Mouse (Mus musculus) embryonic facial prominence, embryonic 15.5 days (tissue): ENCODE results near the gene Marveld3. TPM values are rescaled to one million over a fixed set of nuclear protein-coding genes. Genes with fewer than 3 reads are reported as not detected.

Source experiments
- ATAC-seq: fragments of 200-750 bp; cut with Nextera tagmentation; 2 replicates; pipeline ENCODE4 v1.8.0; 2017; ENCODE audit warnings: low read depth, moderate TSS enrichment; ENCODE audit not compliant: insufficient number of reproducible peaks, low FRiP score, low TSS enrichment
- H3K27ac ChIP-seq: fragments of 300-500 bp; sonication (generic); replicated peaks from 2 replicates; pipeline ENCODE4 v1.5.1; 2015; ENCODE audit warnings: mild to moderate bottlenecking, inconsistent platforms
- H3K27me3 ChIP-seq: fragments of 300-500 bp; sonication (generic); 2 replicates; pipeline ENCODE4 v1.6.1; 2015; ENCODE audit warnings: inconsistent platforms
- H3K36me3 ChIP-seq: fragments of 300-500 bp; sonication (generic); 2 replicates; pipeline ENCODE4 v1.6.1; 2015; ENCODE audit warnings: mild to moderate bottlenecking, inconsistent platforms
- H3K4me1 ChIP-seq: fragments of 300-500 bp; sonication (generic); 2 replicates; pipeline ENCODE4 v1.6.1; 2015; ENCODE audit warnings: inconsistent platforms
- H3K4me2 ChIP-seq: fragments of 300-500 bp; sonication (generic); replicated peaks from 2 replicates; pipeline ENCODE4 v1.6.1; 2015; ENCODE audit warnings: mild to moderate bottlenecking, inconsistent platforms
- H3K4me3 ChIP-seq: fragments of 300-500 bp; sonication (generic); replicated peaks from 2 replicates; pipeline ENCODE4 v1.5.1; 2015; ENCODE audit warnings: mild to moderate bottlenecking, inconsistent platforms
- H3K9ac ChIP-seq: fragments of 300-500 bp; sonication (generic); 2 replicates; pipeline ENCODE4 v1.6.1; 2015; ENCODE audit warnings: inconsistent platforms
- H3K9me3 ChIP-seq: fragments of 300-500 bp; sonication (generic); replicated peaks from 2 replicates; pipeline ENCODE4 v1.6.1; 2016; ENCODE audit warnings: inconsistent platforms
- WGBS: fragments of 180-500 bp; shearing (Covaris S2); methylation state at CpG from one replicate; pipeline ENCODE4 v1.1.7; 2015; 5-methylcytosine and 5-hydroxymethylcytosine counted together
- polyA plus RNA-seq: library from polyadenylated mRNA; unstranded; fragments of >200 nt; fragmentation: Nextera tagmentation; extraction: Ambion mirVana; gene quantifications from 2 replicates; pipeline ENCODE4 v1.2.1, GENCODE M21; 2015

The Marveld3 gene
- polyA plus RNA-seq, 1 experiment from 2014 or later, result 5.6 TPM

GRCm38 (mm10) chr8:109992166-109992565 is 30.2 kb upstream of the Marveld3 start:
- no peak overlapping the region for H3K27ac ChIP-seq
- no peak for ATAC-seq
- H3K9me3 ChIP-seq, result no peaks in the 10 kb centered on the region
- no peaks in the 10 kb centered on the region for H3K4me1 ChIP-seq
- H3K4me2 ChIP-seq, result no peak overlapping the region
- no peak overlapping the region for H3K4me3 ChIP-seq
- 71% methylated on average over 5 of the region's 5 CpGs for WGBS
- no peak overlapping the region for H3K9ac ChIP-seq
- H3K27me3 ChIP-seq, result no peaks in the 10 kb centered on the region
- H3K36me3 ChIP-seq, result no peaks in the 10 kb centered on the region

- H3K4me1 ChIP-seq, result no peaks in the 10 kb centered on the region
- H3K9ac ChIP-seq, result no peak within 1 kb of the TSS
- no peaks in the 10 kb centered on the region for H3K36me3 ChIP-seq
- H3K4me3 ChIP-seq, result no peak within 1 kb of the TSS
- H3K27me3 ChIP-seq, result no peaks in the 10 kb centered on the region
- ATAC-seq, result no peak
- 76% methylated on average over 8 of the region's 8 CpGs for WGBS
- no peak within 1 kb of the TSS for H3K27ac ChIP-seq
- no peaks in the 10 kb centered on the region for H3K9me3 ChIP-seq
- no peak within 1 kb of the TSS for H3K4me2 ChIP-seq
These were observed 28.2 kb upstream of the Marveld3 start, which contains the start of gene Tat for GRCm38 (mm10) chr8:109990224-109990623. TSS of gene Tat (plus strand) at chr8:109990437.

DNA sequence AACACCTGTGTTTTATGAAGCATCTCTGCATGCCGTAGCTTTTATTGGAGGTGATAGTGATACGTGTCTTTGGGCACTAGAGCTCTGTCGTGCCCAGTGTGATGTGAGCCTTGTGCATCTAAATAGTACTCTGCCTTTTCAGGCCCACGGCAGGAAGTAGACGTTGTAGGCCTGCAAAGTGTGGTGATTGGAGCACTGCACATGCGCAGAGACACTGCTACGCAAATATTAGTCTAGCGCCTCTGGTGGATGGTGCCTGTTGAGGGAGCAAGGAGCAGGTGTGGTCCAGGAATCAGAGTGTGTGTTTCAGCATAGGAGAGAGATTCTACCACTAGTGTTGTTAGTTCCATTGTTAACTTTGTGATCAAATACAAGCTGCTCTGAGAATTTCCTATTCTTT is 27.1 kb upstream of the Marveld3 start:
- H3K27ac ChIP-seq, result no peak overlapping the region
- H3K9me3 ChIP-seq, result no peaks in the 10 kb centered on the region
- no peak overlapping the region for H3K9ac ChIP-seq
- 88% methylated on average over 8 of the region's 8 CpGs for WGBS
- H3K36me3 ChIP-seq, result no peaks in the 10 kb centered on the region
- ATAC-seq, result no peak
- H3K27me3 ChIP-seq, result no peaks in the 10 kb centered on the region
- no peak overlapping the region for H3K4me2 ChIP-seq
- H3K4me3 ChIP-seq, result no peak overlapping the region
- H3K4me1 ChIP-seq, result no peaks in the 10 kb centered on the region

- 73% methylated on average over 7 of the region's 7 CpGs for WGBS
- no peak overlapping the region for H3K27ac ChIP-seq
- H3K4me2 ChIP-seq, result no peak overlapping the region
- H3K4me3 ChIP-seq, result no peak overlapping the region
- no peaks in the 10 kb centered on the region for H3K27me3 ChIP-seq
- no peak overlapping the region for H3K9ac ChIP-seq
- ATAC-seq, result no peak
- H3K4me1 ChIP-seq, result no peaks in the 10 kb centered on the region
- H3K36me3 ChIP-seq, result no peaks in the 10 kb centered on the region
- no peaks in the 10 kb centered on the region for H3K9me3 ChIP-seq
These were observed 25.8 kb upstream of the Marveld3 start for GRCm38 (mm10) chr8:109987776-109988175.

DNA sequence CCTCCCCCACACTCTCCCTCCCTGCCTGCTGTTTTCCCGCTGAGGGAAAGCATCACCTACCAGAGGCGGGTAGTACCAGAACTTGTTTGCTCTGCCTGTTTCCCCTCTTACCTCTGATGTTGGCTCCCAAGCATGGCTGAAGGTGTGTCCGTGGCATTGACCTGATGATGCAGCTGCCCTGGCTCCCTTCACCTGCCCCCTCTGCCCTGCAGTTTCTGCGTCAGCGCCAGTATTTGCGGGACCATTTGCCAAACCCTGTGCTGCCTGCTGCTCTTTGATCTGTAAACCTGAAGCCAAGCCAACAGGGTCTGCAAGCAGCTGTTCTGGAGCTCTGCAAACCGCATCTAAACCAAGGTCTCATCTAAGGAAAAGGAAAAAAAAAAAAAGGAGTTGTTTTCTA is 24.4 kb upstream of the Marveld3 start:
- WGBS, result 65% methylated on average over 7 of the region's 7 CpGs
- no peak overlapping the region for H3K27ac ChIP-seq
- H3K4me2 ChIP-seq, result no peak overlapping the region
- H3K36me3 ChIP-seq, result no peaks in the 10 kb centered on the region
- H3K4me3 ChIP-seq, result no peak overlapping the region
- ATAC-seq, result no peak
- no peaks in the 10 kb centered on the region for H3K9me3 ChIP-seq
- H3K9ac ChIP-seq, result no peak overlapping the region
- H3K4me1 ChIP-seq, result no peaks in the 10 kb centered on the region
- H3K27me3 ChIP-seq, result no peaks in the 10 kb centered on the region

GRCm38 (mm10) chr8:109983944-109984343 is 21.9 kb upstream of the Marveld3 start:
- Histone ChIP-seq H3K9me3 (no peaks in the 10 kb centered on the region), H3K4me1 (no peaks in the 10 kb centered on the region), H3K4me2 (no peak overlapping the region), H3K4me3 (no peak overlapping the region), H3K27ac (no peak overlapping the region), H3K9ac (no peak overlapping the region), H3K36me3 (no peaks in the 10 kb centered on the region), H3K27me3 (no peaks in the 10 kb centered on the region)
- WGBS, result 29% methylated on average over 5 of the region's 5 CpGs
- ATAC-seq, result no peak

DNA sequence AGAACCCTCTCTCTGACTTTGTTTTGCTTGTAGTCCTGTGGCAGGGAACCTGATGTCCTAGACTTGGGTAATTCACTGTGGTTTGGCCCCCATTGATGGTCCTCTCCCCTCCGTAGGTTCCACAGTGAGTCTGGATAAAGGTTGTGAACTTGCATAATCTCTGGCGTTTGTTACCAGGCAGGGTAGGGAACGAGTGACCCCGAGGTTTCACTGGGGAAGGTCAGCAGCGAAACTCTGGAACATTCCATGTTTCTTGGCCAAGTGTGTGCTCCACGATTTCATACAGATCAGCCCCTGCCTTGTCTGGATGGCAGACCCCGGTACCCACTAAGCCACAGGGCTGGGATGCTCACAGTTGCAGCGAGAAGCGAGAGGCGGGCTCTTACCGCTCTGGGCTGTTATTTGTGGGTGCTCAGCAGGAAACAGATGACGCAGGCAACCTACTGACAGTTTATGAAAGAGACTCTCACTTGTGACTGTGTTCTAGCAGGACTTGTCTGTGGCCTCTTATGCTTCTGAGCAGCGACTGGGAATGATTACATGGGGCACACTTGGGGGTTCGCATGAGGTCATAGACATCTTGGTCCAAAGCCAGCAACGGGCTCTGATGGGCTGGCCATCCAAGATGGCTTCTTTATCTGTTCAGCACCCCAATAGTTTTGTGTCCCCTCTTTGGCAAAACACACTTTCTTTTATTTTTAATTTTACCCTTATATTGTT is 20.5 kb upstream of the Marveld3 start:
- H3K9me3 ChIP-seq, result no peaks in the 10 kb centered on the region
- no peak overlapping the region for H3K9ac ChIP-seq
- H3K36me3 ChIP-seq, result no peaks in the 10 kb centered on the region
- H3K4me2 ChIP-seq, result no peak overlapping the region
- H3K27ac ChIP-seq, result no peak overlapping the region
- ATAC-seq, result no peak
- H3K4me1 ChIP-seq, result no peaks in the 10 kb centered on the region
- no peaks in the 10 kb centered on the region for H3K27me3 ChIP-seq
- H3K4me3 ChIP-seq, result no peak overlapping the region
- WGBS, result 73% methylated on average over 15 of the region's 15 CpGs

DNA sequence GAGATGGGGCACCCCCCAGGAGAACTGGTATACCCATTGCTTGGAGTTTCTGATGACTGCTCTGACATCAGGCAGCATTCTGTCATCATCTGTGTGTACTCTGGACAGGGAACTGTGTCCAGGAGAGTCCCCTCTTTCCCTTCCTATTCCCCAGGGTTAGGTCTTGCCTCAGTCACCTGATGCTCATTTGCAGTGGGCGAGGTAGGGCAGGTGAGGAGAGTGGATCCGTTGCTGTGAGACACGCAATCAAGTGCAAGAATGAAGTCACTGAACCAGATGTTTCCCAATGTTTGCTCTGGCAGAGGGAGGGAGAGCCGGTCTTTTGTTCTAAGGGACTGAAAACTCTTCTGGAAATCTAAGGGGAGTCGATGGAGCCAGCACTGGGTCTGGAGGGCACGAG is 17.3 kb upstream of the Marveld3 start:
- H3K4me1 ChIP-seq, result no peaks in the 10 kb centered on the region
- ATAC-seq, result no peak
- H3K4me2 ChIP-seq, result no peak overlapping the region
- no peak overlapping the region for H3K4me3 ChIP-seq
- H3K36me3 ChIP-seq, result no peaks in the 10 kb centered on the region
- H3K27ac ChIP-seq, result no peak overlapping the region
- no peak overlapping the region for H3K9ac ChIP-seq
- no peaks in the 10 kb centered on the region for H3K27me3 ChIP-seq
- WGBS, result 76% methylated on average over 6 of the region's 6 CpGs
- H3K9me3 ChIP-seq, result no peaks in the 10 kb centered on the region

GRCm38 (mm10) chr8:109972901-109973300 is 10.9 kb upstream of the Marveld3 start:
- Histone ChIP-seq H3K9me3 (no peaks in the 10 kb centered on the region), H3K9ac (no peak overlapping the region), H3K4me1 (no peaks in the 10 kb centered on the region), H3K27ac (no peak overlapping the region), H3K27me3 (peaks cover 19% of the 10 kb centered on the region), H3K4me2 (no peak overlapping the region), H3K36me3 (no peaks in the 10 kb centered on the region), H3K4me3 (no peak overlapping the region)
- no peak for ATAC-seq
- WGBS, result 78% methylated on average over 4 of the region's 4 CpGs

DNA sequence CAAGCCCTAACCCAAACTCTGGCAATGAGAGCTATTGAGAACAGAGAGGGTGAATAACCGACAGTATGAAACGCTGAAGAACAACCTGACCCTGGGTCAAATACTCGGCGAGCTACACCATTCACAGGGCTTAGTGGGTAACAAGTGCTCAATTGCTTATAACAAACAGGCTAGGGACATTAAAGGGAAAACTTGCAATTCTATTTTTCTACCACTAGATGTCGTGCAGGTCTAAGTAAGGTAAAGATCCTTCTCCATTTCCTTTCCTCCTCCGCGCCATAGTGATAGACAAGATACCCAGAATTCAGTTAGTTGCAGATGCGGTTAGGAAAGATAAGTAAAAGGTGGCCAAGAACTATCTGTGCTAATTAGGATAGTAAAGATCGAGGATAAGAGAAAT is 8.3 kb upstream of the Marveld3 start:
- WGBS, result 9% methylated on average over 9 of the region's 9 CpGs
- Histone ChIP-seq H3K4me3 (no peak overlapping the region), H3K27me3 (peaks cover 19% of the 10 kb centered on the region), H3K27ac (no peak overlapping the region), H3K36me3 (no peaks in the 10 kb centered on the region), H3K9ac (no peak overlapping the region), H3K9me3 (no peaks in the 10 kb centered on the region), H3K4me1 (no peaks in the 10 kb centered on the region), H3K4me2 (no peak overlapping the region)
- no peak for ATAC-seq

- Histone ChIP-seq H3K9ac (no peak overlapping the region), H3K4me3 (no peak overlapping the region), H3K4me2 (no peak overlapping the region), H3K9me3 (no peaks in the 10 kb centered on the region), H3K4me1 (no peaks in the 10 kb centered on the region), H3K36me3 (no peaks in the 10 kb centered on the region), H3K27ac (no peak overlapping the region), H3K27me3 (peaks cover 19% of the 10 kb centered on the region)
- 59% methylated on average over 10 of the region's 10 CpGs for WGBS
- no peak for ATAC-seq
These were observed 6.8 kb upstream of the Marveld3 start for GRCm38 (mm10) chr8:109968837-109969236.

- Histone ChIP-seq H3K9me3 (no peaks in the 10 kb centered on the region), H3K4me3 (no peak overlapping the region), H3K4me1 (peaks cover 9% of the 10 kb centered on the region), H3K9ac (no peak overlapping the region), H3K4me2 (no peak overlapping the region), H3K36me3 (no peaks in the 10 kb centered on the region), H3K27ac (no peak overlapping the region), H3K27me3 (peaks cover 39% of the 10 kb centered on the region)
- ATAC-seq, result no peak
- 57% methylated on average over 4 of the region's 4 CpGs for WGBS
These were observed 2.1 kb upstream of the Marveld3 start for GRCm38 (mm10) chr8:109964106-109964505.
